Mouse (Mus musculus) embryo, embryonic 11.5 days (tissue): Measurements from ENCODE around the gene Mgat2.

ENCODE experiments used
- DNase-seq: peaks from one replicate; pipeline ENCODE4 v3.0.0-alpha.2; 2012; ENCODE audit warnings: low read depth, low spot score

Mgat2 gene

GRCm38 (mm10) chr12:69211057-69211456 lies 27.1 kb downstream of the Mgat2 start:
- no peak for DNase-seq

GRCm38 (mm10) chr12:69213186-69213777 lies 29.3 kb downstream of the Mgat2 start:
- DNase-seq: no peak

GRCm38 (mm10) chr12:69214393-69214792 lies 30.4 kb downstream of the Mgat2 start:
- no peak for DNase-seq

GRCm38 (mm10) chr12:69215000-69215785 lies 31.2 kb downstream of the Mgat2 start:
- DNase-seq: no peak

- no peak for DNase-seq
Measured at GRCm38 (mm10) chr12:69216587-69216986, 32.6 kb downstream of the Mgat2 start.

- DNase-seq: no peak
Measured at GRCm38 (mm10) chr12:69220613-69221277, 36.8 kb downstream of the Mgat2 start.

- peak; percentile 81 for DNase-seq
Measured at GRCm38 (mm10) chr12:69227776-69228466, 44.0 kb downstream of the Mgat2 start, which contains the start of gene Pole2. Gene Pole2, minus strand, starts transcription at chr12:69228195.

- DNase-seq: no peak
Measured at GRCm38 (mm10) chr12:69229251-69229650, 45.3 kb downstream of the Mgat2 start.

GRCm38 (mm10) chr12:69235782-69236181 lies 51.8 kb downstream of the Mgat2 start:
- DNase-seq: no peak
